Comparison of ENCODE assay signal across 1 mouse cellular context in genomic region chr2:60202900-60203530, GRCm38 (mm10).
TF ChIP-seq lines count a peak whose summit lies in the region.

No protein-coding gene starts in this region.

TF ChIP-seq in MEL, 35 proteins besides CTCF, POLR2A, EP300 and RAD21 (continued from another document):
- TF ChIP-seq GATA1 (IDR thresholded peaks at IDR 0.05; ENCODE audit: low read depth, low read length): peak; percentile 89
